Mouse (Mus musculus) limb, embryonic 12.5 days (tissue): ENCODE data around the gene Lhx1. TPM values are rescaled to one million over a fixed set of nuclear protein-coding genes. Genes with fewer than 3 reads are reported as not detected.

Experiments used
- ATAC-seq: fragments of 200-750 bp; cut with Nextera tagmentation; 2 replicates; pipeline ENCODE4 v1.8.0; 2017; ENCODE audit warnings: low read depth, moderate TSS enrichment; ENCODE audit not compliant: insufficient number of reproducible peaks, insufficient read depth, low FRiP score, low TSS enrichment
- H3K27ac ChIP-seq: fragments of 300-500 bp; sonication (generic); 2 replicates; pipeline ENCODE4 v1.5.1; 2016; ENCODE audit warnings: mild to moderate bottlenecking, moderate library complexity
- H3K27me3 ChIP-seq: fragments of 300-500 bp; sonication (generic); 2 replicates; pipeline ENCODE4 v1.6.1; 2016; ENCODE audit warnings: mild to moderate bottlenecking, moderate library complexity
- H3K36me3 ChIP-seq: fragments of 300-500 bp; sonication (generic); 2 replicates; pipeline ENCODE4 v1.6.1; 2016; ENCODE audit warnings: mild to moderate bottlenecking, moderate library complexity
- H3K4me1 ChIP-seq: fragments of 300-500 bp; sonication (generic); replicated peaks from 2 replicates; pipeline ENCODE4 v1.6.1; 2016
- H3K4me2 ChIP-seq: fragments of 300-500 bp; sonication (generic); 2 replicates; pipeline ENCODE4 v1.6.1; 2016; ENCODE audit warnings: mild to moderate bottlenecking, moderate library complexity
- H3K4me3 ChIP-seq: fragments of 300-500 bp; sonication (generic); replicated peaks from 2 replicates; pipeline ENCODE4 v1.5.1; 2016; ENCODE audit warnings: mild to moderate bottlenecking
- H3K9ac ChIP-seq: fragments of 300-500 bp; sonication (generic); replicated peaks from 2 replicates; pipeline ENCODE4 v1.6.1; 2016; ENCODE audit warnings: mild to moderate bottlenecking, moderate library complexity
- H3K9me3 ChIP-seq: fragments of 300-500 bp; sonication (generic); 2 replicates; pipeline ENCODE4 v1.6.1; 2016; ENCODE audit warnings: mild to moderate bottlenecking, moderate library complexity
- WGBS: fragments of 180-500 bp; shearing (Covaris S2); methylation state at CpG from one replicate; pipeline ENCODE4 v1.1.7; 2016; 5-methylcytosine and 5-hydroxymethylcytosine counted together
- polyA plus RNA-seq: library from polyadenylated mRNA; unstranded; fragments of >200 nt; fragmentation: Nextera tagmentation; extraction: Ambion mirVana; gene quantifications from 2 replicates; pipeline ENCODE4 v1.2.1, GENCODE M21; 2016

The Lhx1 gene
- polyA plus RNA-seq, 1 experiment from 2014 or later: not detected

DNA sequence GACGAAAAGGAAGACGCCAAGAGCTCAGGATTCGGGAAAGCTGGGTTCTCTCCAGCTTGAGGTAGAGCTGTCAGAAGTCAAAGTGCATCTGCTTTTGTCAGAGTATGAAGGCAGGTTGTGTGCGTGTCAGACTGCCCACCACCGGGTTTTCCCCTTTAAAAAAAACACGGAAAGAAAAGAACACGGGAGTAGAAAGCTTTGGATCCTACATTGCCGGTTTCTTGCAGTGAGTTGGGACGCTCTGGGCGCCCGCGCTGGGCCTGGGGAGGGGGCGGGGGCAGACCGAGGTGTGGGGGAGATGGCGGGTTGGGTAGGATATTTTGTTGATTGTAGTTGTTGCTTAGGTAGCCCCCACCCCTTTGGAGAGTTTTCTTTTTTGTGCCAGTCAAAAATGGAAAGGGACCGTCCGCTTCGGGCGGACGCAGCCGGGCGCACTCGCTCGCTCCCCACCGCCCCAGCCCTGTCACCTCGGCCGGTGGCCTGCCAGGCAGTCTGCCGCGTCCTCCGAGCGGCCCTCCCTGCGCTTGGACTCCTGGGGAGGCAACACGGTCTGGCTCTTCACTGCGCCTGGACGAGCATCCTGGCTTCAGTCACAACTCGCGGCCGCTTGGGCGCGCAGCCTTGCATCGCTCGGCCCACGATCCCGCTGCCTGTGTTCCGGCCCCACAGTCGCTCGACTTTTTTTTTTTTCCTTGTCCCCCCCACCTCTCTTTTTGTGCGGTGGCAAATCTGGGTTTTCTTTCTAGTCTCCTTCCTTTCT, 644 bp downstream of the Lhx1 start:
- Histone ChIP-seq H3K9ac (no peak overlapping the region; the same call in 1 of the 2 replicates), H3K27me3 (peaks cover 100% of the 10 kb centered on the region), H3K4me3 (peak overlapping the region; percentile 49), H3K9me3 (peaks cover 8% of the 10 kb centered on the region; the same call in 1 of the 2 replicates), H3K4me1 (peaks cover 54% of the 10 kb centered on the region), H3K4me2 (peak overlapping the region; percentile 89), H3K27ac (no peak overlapping the region), H3K36me3 (no peaks in the 10 kb centered on the region)
- WGBS: under 1% methylated on average over 48 of the region's 48 CpGs
- ATAC-seq: no peak

DNA sequence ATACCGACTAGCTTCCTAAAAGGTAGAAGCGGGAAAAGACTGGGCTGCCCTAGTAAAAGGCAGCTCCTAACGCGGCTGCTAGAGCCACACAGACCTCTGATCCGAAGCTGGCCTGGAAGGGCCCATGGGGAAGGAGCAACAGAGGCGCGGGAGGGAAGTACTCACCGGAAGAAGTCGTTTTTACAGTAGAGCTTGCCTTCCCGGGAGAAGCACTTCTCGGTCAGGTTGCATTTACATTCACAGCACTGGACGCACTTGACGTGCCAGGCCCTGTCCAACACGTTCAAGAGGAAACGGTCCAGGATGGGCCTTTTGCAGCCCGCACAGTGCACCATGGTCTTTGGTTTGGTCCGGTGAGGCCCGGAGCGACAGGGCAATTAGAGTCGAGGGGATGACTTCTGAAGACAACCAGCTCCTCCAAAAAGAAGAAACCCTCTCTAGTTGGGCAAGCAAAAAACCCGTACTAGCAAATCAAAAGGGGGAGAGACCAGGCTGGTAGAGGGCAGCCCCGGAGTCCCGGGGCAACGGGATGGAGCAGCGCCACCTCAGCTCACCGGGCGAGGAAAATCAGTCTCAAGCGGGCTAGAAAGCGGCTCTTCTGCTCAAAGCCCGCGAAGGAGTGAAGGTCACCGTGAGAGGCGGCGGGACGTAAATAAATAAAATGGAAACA, 1.4 kb downstream of the Lhx1 start:
- H3K4me3 ChIP-seq: peak overlapping the region; percentile 49; the same call in 1 of the 2 replicates
- H3K36me3 ChIP-seq: no peaks in the 10 kb centered on the region
- no peak overlapping the region for H3K27ac ChIP-seq
- ATAC-seq: no peak
- WGBS: under 1% methylated on average over 35 of the region's 35 CpGs
- peaks cover 8% of the 10 kb centered on the region; the same call in 1 of the 2 replicates for H3K9me3 ChIP-seq
- peaks cover 100% of the 10 kb centered on the region for H3K27me3 ChIP-seq
- 0 out of 2 replicates have a peak overlapping the region, but pooled peaks have one; percentile 1 for H3K4me2 ChIP-seq
- H3K9ac ChIP-seq: no peak overlapping the region
- peaks cover 48% of the 10 kb centered on the region for H3K4me1 ChIP-seq

DNA sequence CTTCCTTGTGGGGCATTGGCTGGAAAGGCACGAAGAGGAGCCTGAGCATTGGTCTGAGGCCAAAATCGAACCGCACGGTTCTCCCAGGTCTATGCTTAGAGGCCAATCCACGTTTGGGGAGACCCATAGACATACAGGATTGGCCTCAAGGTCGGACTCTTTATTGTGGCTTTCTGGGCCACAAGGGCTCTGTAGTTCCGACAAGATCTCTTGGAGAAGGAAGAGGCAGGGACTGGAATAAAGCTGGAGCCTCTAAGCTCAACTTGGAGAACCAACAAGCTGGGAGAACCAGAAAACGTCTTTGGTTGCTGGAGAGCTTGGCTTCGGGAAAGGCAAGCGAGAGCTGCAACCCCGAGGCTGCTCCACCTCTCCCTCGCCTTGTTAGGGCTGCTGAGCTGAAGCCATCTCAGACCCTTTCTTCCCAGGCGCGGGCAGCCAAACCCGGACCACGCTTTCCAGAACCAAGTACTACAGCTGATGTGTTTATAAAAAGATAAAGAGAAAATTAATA, 2.0 kb downstream of the Lhx1 start:
- Histone ChIP-seq H3K9ac (no peak overlapping the region), H3K4me2 (no peak overlapping the region), H3K4me1 (peaks cover 45% of the 10 kb centered on the region), H3K36me3 (no peaks in the 10 kb centered on the region), H3K4me3 (peak overlapping the region; percentile 49; the same call in 1 of the 2 replicates), H3K9me3 (peaks cover 8% of the 10 kb centered on the region; the same call in 1 of the 2 replicates), H3K27ac (no peak overlapping the region), H3K27me3 (peaks cover 100% of the 10 kb centered on the region)
- no peak for ATAC-seq
- WGBS: 1% methylated on average over 16 of the region's 16 CpGs

DNA sequence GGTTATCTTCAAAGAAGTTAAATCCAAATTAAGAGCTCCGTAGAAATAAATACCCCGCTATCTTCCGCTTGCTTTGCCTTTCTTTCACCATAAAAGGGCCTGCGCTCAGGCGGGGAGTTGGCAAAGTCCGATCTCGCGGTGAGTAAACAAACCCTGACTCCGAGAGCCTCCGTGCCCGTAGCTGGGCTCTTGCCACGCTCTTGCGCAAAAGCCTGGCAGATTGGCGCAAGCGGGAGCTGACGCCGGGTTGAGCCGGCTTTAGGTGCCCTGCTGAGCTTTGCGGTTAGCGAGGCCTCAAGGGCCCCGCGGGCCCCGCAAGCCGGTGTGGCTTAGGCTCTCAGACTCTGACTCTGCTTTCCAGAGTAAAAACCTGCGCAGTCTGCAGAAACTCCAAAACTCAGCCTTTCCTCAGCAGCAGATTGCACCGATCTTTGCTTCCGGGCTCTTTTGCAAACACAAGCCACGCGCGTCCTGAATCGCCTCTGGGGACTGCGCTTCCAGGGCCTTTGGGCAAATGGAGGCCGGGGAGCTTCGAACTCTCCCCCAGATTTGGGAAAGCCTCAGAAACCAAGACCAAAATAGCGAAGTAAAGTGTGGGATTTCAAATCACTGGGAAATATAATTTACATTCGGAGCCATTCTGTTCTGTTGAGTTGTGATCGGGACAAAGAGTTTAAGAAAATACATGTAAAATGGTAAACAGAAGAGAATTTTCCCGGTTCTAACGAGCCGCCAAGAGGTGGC, 2.6 kb downstream of the Lhx1 start:
- no peak for ATAC-seq
- WGBS: under 1% methylated on average over 40 of the region's 40 CpGs
- Histone ChIP-seq H3K4me3 (peak overlapping the region; percentile 22), H3K4me2 (peak overlapping the region; percentile 37), H3K27ac (no peak overlapping the region), H3K36me3 (no peaks in the 10 kb centered on the region), H3K4me1 (peaks cover 45% of the 10 kb centered on the region), H3K27me3 (peaks cover 97% of the 10 kb centered on the region), H3K9ac (no peak overlapping the region), H3K9me3 (peaks cover 8% of the 10 kb centered on the region; the same call in 1 of the 2 replicates)

DNA sequence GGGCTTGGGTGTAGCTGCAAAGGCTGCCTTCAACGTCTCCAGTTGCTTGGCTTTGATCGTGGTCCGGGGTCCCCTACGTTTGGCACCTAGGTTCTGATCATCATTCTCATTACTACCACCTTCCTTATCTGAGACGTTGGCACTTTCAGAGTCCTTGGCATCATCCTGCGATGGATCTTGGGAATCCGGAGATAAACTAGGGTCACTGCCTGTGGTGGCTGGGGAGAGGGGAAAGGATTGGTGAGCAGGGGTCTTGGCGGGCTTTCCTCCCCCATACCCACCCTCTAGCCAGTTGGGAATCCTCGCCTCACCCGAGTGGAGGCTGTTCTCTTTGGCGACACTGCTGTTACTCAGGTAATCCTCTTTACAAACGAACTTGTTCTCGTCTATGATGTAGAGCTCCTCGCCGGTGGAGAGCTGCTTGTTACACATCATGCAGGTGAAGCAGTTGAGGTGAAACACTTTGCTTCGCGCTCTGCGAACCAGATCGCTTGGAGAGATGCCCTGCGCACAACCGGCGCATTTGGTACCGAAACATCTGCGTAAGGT, 3.5 kb downstream of the Lhx1 start:
- Histone ChIP-seq H3K4me2 (no peak overlapping the region), H3K4me1 (peaks cover 45% of the 10 kb centered on the region), H3K9me3 (peaks cover 8% of the 10 kb centered on the region; the same call in 1 of the 2 replicates), H3K27me3 (peaks cover 94% of the 10 kb centered on the region), H3K9ac (no peak overlapping the region), H3K4me3 (0 out of 2 replicates have a peak overlapping the region, but pooled peaks have one; percentile 9), H3K36me3 (no peaks in the 10 kb centered on the region), H3K27ac (no peak overlapping the region)
- WGBS: 12% methylated on average over 24 of the region's 24 CpGs
- ATAC-seq: no peak

DNA sequence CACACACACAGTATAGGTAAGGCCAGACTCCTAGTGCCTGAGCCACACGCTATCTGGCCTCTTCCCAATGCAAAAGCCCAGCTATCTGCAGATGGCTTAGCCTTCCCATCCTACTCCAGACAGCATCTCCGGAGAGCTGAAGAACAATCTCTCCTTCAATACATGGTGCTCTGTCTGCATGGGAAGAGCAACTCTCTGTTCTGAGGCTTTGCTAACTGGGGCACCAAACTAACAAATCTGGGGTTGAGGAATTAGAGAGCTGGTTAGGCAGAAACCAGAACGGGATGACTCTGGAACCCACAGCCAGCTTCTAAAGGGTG, 4.3 kb downstream of the Lhx1 start:
- Histone ChIP-seq H3K4me2 (no peak overlapping the region), H3K36me3 (no peaks in the 10 kb centered on the region), H3K27ac (no peak overlapping the region), H3K27me3 (peaks cover 94% of the 10 kb centered on the region), H3K4me3 (no peak overlapping the region), H3K4me1 (peaks cover 40% of the 10 kb centered on the region), H3K9me3 (peaks cover 8% of the 10 kb centered on the region; the same call in 1 of the 2 replicates), H3K9ac (no peak overlapping the region)
- 32% methylated on average over 3 of the region's 3 CpGs for WGBS
- no peak for ATAC-seq

DNA sequence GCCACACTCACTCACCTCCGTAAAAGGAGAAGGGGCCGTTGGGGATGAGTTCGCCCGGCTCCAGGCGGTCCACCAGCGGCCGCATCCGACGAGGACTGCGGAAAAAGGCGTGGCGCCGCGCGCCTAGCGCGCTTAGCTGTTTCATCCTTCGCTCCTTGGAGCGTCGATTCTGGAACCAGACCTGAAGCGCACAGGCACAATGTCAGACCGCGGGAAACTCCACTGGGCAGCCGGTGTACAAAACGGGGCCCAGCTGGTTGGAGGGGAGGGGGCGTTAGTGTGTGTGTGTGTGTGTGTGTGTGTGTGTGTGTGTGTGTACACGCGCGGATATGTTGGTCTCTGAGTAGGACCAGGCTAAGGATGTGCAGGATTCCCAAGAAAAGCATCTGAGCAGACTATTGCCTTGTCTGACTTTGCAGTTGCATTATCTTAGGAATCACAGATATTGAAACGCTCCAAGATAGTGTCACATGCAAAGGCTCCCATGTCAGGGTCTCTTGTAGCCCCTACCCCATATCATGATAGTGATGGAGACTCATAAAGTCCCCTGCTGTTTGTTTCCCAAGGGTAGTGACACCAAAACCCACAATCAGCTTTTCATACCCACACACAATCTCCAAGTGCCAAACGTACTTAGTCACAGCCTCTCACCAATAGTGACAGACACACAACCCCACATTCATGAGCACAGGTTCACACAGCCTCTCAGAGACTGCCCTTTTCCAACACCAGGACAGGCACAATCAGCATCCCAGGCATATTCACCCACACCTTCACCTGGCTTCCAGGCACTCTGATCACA, 4.9 kb downstream of the Lhx1 start:
- Histone ChIP-seq H3K36me3 (no peaks in the 10 kb centered on the region), H3K9me3 (peaks cover 8% of the 10 kb centered on the region; the same call in 1 of the 2 replicates), H3K4me2 (no peak overlapping the region), H3K27me3 (peaks cover 94% of the 10 kb centered on the region), H3K4me1 (peaks cover 34% of the 10 kb centered on the region), H3K27ac (no peak overlapping the region), H3K4me3 (peak overlapping the region; percentile 18), H3K9ac (no peak overlapping the region)
- no peak for ATAC-seq
- 5% methylated on average over 31 of the region's 31 CpGs for WGBS

DNA sequence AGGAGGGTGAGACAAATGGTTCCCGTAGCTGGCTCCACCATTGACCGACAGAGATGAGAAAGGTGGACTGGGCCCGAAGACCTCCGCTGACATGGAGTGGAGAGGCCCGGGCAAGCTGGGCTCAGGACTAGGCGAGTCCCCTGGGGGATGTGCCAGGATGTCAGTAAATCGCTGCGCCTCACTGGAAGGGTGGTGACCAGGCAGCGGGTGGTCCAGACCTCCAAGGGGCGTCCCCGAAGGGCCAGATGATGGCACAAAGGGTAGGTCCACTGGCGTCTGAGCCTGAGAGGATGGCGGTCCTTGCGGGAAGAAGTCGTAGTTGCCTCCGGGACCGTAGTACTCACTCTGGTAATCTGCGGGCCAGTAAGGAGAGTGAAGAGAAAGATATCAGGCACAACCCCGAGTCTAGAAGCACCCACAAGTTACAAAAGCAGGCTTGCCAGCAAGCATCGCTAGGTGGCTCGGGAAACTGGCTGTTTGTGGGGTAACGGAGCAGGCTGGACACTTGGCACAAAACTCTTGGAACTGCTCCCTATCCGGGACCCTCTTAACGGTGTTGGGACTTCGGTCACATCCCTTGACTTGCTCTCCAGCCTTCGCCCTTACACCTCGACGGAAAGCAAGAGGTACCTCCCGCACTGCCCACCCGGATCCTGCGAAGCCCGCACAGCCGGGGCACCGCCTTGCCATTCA, 5.6 kb downstream of the Lhx1 start:
- Histone ChIP-seq H3K9ac (no peak overlapping the region), H3K4me1 (peaks cover 27% of the 10 kb centered on the region), H3K27me3 (peaks cover 94% of the 10 kb centered on the region), H3K4me2 (no peak overlapping the region), H3K27ac (no peak overlapping the region), H3K36me3 (no peaks in the 10 kb centered on the region), H3K9me3 (peaks cover 8% of the 10 kb centered on the region; the same call in 1 of the 2 replicates), H3K4me3 (peak overlapping the region; percentile 18)
- 9% methylated on average over 34 of the region's 34 CpGs for WGBS
- no peak for ATAC-seq

DNA sequence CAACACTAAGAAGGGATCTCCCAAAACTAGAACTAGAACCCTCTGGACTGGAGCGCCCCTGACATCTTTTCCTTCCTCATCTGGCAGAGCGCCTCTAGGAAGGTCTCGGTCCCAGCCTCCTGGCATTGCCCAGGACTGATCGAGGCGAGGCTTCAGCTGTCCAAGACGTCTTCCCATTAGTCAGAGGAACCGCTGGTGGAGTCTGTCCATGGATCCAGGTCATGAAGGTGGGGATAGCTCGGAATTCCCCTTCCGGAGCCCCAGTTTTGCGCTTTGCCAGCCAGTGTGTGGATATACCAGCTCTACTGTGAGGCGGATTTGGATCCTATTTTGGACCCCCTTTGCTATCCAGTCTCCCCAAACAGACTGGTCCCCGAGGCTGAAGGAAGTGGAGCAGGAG, 6.3 kb downstream of the Lhx1 start:
- Histone ChIP-seq H3K36me3 (no peaks in the 10 kb centered on the region), H3K4me2 (no peak overlapping the region), H3K27me3 (peaks cover 94% of the 10 kb centered on the region), H3K4me1 (peaks cover 20% of the 10 kb centered on the region), H3K9me3 (peaks cover 8% of the 10 kb centered on the region; the same call in 1 of the 2 replicates), H3K27ac (no peak overlapping the region), H3K9ac (no peak overlapping the region), H3K4me3 (no peak overlapping the region)
- no peak for ATAC-seq
- 20% methylated on average over 12 of the region's 12 CpGs for WGBS

DNA sequence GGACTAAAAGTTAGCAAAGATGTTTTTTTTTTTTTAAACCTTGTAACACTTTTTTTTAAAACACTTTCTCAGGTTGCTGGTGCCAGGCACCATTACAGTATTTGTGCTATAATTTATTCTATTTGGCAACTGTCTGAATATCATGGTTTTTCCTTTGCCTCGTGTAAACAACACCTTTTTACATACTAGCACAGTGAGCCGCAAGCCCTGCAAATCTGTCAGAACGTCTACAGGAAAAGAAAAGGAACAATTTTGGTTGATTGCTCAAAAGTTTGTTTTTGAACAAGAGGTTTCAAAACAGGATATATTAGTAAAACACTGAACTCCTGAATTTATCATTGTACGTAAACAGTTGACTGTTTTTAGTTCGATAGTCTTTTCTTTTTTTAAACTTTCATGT, 7.1 kb downstream of the Lhx1 start:
- H3K4me2 ChIP-seq: no peak overlapping the region

More for the DNA sequence above, 7.1 kb downstream of the Lhx1 start:
- Histone ChIP-seq H3K27ac (no peak overlapping the region), H3K4me1 (peaks cover 12% of the 10 kb centered on the region), H3K4me3 (no peak overlapping the region), H3K27me3 (peaks cover 88% of the 10 kb centered on the region), H3K9me3 (peaks cover 8% of the 10 kb centered on the region; the same call in 1 of the 2 replicates), H3K36me3 (no peaks in the 10 kb centered on the region), H3K9ac (no peak overlapping the region)
- ATAC-seq: no peak
- 50% methylated on average over 5 of the region's 5 CpGs for WGBS
